Mouse (Mus musculus) megakaryocyte-erythroid progenitor cell, adult 5-6 weeks (primary cell): ENCODE measurements around the gene Rhbdd3. TPM values are rescaled to one million over a fixed set of nuclear protein-coding genes. Genes with fewer than 3 reads are reported as not detected.

Experiments used
- ATAC-seq: replicated peaks from 2 replicates; pipeline ENCODE4 v1.8.0; 2016; ENCODE audit warnings: mild to moderate bottlenecking, inconsistent platforms; ENCODE audit not compliant: severe bottlenecking, poor library complexity, low FRiP score, low TSS enrichment
- total RNA-seq, 2 experiments: library from RNA; stranded (forward) in 1 of 2; stranded (reverse) in 1 of 2; fragments of 200-1000, 215-1000 nt in 1 of 2; fragments of >200 nt in 1 of 2; fragmentation: Nextera tagmentation in 1 of 2; gene quantifications; 2 replicates each; pipeline ENCODE4 v1.2.3; 2014 to 2017

The Rhbdd3 gene
- total RNA-seq (2014; fragmentation: Nextera tagmentation) (12.7 and 33.4 TPM in 2 replicates), total RNA-seq (2017) (22.3 and 25.9 TPM in 2 replicates)

DNA sequence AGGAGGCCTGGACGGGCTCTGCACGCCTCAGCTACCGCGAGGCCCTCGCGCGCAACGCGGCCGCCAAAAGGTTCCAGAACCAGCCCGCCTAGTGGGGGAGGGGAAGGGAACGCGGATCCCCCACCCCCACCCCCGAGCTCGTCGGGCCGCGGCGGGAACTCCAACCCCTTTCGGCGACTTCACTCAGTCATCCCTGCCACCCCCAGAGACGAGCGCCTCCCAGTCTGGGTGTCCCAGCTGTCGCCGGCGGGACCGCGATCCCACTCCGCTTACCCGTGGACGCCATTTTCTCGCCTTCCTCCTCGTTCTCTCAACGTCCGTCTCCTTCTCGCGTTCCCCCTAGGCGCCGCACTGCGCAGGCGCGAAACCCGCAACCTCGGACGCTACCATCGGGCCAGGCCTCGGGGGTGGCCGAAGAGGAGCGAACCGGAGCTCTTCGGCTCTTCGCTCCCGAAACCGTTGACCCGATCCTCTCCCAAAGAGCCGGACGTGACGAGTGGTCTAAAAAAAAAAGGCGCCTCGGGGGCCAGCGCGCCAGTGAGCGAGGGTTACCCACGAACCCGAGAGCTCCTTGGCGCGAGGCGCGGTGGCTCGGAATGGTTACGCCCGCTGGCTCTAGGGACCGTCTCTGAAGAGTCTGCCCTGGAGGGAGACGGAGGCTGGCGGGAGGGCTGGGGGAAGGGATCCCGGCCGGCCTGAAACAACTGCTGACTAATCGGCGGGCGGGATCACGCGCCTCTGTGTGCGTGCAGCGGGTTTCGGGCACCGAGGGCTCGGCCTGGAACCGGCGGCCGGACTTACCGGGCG is at the start of gene Rhbdd3, which contains the start of gene Ewsr1:
Gene Rhbdd3, plus strand, starts transcription at position 191 of the 807 bp plus-strand sequence.
Gene Ewsr1, minus strand, starts transcription at position 531 of the 807 bp plus-strand sequence.
- ATAC-seq = peak; percentile 69

DNA sequence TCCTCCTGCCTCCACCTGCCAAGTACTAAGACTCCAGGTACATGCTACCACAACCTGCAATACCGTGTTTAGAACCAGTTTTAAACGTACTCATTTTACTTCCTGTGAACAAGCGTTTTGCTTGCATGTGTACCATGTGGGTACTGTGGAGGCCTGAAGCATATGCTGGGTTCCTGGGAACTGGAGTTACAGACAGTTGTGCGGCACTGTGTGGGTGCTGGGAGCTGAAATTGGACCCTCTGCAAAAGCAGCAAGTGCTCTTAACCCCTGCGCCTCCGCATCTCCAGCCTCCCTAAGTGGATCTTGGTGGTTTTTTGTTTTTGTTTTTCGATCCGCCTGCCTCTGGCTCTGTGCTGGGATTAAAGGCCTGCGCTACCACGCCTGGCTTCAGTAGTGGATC is 47.1 kb upstream of the Rhbdd3 start:
- no peak for ATAC-seq

DNA sequence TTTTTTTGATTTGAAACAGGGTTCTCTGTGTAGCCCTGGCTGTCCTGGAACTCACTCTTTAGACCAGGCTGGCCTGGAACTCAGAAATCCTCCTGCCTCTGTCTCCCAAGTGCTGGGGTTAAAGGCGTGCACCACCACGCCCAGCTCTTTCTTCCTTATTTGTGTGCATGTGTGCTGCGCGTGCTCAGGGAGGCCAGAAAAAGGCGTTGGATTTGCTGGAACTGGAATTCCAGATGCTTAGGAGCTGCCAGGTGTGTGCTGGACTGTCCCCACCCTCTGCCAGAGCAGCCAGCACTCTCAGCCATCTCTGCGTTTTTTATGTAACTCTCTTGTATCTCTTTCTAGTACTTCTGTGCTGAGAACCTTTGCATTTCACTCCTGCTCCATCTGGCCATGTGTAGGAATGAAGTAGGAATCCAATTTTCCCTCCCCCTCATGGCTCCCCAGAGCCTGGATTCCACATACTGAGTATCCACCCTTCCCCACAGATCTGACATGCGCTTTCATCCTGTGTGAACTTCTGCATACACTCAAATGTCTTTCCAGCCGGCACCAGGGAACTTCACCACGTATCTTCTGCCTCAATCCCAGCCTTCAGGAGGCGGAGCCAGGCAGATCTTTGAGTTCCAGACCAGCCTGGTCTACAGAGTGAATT is 46.4 kb upstream of the Rhbdd3 start:
- no peak for ATAC-seq

DNA sequence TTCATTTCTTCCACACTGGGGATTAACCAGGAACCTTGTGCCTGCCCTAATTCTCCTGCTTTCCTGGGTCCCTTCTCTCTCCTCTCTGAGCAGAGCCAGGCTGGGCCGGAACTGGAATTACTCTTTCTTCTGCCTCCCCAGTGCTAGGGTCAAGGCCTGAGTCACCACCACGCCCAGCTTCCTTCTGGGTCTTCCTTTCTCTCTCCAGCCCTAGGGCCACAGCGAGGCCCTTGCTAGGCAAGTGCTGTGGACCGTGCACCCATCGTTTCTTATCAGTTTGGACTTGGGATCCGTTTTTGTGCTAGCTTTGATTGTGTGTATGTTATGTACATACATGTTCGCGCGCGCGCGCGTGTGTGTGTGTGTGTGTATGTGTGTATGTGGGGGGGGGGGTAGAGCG is 44.6 kb upstream of the Rhbdd3 start:
- ATAC-seq = no peak

DNA sequence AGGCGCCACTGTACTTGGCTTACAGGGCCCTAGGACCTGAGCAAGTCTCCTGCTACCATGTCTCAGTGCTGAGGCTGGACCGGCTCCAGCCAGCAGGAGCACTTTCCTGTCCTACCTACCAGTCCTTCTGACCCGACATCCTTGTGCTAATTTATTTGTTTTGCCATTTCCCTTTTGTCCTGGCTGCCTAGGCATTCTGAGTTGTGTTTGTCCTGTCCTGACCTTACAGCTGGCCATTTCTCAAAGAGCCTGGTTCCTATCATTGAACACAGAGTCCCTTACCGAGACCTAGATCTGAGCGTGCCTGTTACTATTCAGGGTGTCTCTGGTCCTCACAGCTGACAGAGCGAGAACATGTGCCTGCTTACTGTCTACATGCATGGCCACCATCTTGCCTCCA is 43.9 kb upstream of the Rhbdd3 start:
- ATAC-seq = no peak

GRCm38 (mm10) chr11:5055945-5056938 is 42.5 kb upstream of the Rhbdd3 start:
- no peak for ATAC-seq

DNA sequence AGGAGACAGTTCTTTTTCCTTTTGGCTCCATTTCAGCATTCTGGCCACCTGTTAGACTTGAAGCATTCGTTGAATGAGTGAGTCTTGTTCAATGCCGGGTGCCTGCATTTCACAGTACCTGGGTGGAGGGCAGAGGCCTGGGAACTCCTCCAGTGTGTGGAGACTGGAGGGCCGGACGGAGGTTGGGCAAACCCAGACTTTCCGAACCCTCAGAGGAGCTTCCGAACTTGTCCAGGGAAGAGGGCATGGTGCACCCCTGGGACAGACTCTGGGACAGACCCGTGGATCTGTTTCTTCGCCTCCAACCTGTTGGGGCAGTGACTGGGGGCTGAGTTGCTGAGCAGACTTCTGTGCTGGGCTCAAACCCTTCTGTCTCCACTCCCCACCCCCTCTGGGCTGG is 41.7 kb upstream of the Rhbdd3 start:
- no peak for ATAC-seq

DNA sequence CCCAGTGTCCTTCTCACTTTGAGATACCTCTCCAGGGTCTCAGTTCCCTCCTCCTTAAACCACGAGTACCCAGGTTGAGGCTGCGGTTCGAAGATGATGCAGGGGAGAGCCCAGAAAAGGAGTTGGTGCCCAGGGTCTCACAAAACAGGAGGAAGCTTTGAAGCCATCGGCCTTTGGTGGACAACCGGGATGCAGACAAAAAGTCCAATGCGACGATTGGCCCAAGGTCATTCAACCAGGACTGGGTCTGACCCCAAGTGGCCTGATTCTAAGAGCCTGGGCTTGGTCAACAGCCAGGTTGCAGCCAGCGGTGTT is 41.2 kb upstream of the Rhbdd3 start:
- no peak for ATAC-seq

GRCm38 (mm10) chr11:5057856-5058641 is 40.7 kb upstream of the Rhbdd3 start, which contains the start of gene Rasl10a:
Rasl10a (plus strand) TSS chr11:5058128.
- ATAC-seq = no peak

DNA sequence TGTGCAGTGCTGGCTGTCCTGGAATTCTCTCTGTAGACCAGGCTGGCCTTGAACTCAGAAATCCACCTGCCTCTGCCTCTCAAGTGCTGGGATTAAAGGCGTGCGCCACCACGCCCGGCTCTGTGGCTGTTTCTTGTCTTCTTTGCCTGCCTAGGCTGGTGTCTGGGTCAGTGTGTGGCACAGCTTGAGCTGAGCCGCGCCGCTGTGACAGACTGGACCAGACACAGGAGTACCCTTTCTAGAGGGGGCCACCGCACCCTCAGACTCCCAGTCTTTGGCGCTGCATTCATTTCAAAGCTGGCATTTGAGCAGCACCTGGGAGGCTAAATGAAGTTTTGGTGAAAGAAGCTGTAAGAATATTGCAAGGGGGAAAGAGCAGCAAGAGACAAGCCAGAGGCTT is 39.9 kb upstream of the Rhbdd3 start:
- no peak for ATAC-seq

DNA sequence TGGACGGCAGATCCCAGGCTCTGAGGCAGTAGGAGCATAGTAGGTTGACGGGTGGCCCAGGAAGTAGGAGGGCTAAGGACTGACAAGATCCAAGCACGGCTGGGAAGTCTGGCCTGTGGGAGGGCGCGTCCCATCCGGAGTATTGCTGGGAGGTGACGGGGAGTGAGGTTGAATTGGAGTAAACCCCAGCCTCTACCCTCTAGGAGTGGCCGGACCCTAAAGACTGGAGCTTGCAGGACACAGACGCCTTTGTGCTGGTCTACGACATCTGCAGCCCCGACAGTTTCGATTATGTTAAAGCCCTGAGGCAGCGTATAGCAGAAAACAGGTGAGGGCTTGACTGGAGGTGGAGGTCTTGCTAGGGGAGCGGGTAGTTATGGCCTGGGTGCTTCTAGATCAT is 39.5 kb upstream of the Rhbdd3 start:
- ATAC-seq = no peak

DNA sequence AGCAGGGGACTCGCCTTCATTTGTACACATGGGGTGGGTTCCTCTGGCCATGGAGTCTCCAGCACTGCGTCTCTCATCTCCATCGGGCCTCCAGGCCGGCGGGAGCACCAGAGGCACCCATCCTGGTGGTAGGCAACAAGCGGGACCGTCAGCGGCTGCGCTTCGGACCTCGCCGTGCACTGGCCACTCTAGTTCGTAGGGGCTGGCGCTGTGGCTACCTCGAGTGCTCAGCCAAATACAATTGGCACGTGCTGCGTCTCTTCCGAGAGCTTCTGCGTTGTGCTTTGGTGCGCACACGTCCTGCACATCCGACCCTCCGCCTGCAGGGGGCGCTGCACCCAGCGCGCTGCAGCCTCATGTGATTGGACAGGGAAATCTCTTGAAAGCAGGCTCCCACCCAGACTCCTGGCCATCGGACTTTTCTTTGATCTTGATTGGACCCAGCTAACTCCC is 39.0 kb upstream of the Rhbdd3 start:
- peak; percentile 23; the same call in 1 of the 2 replicates for ATAC-seq

DNA sequence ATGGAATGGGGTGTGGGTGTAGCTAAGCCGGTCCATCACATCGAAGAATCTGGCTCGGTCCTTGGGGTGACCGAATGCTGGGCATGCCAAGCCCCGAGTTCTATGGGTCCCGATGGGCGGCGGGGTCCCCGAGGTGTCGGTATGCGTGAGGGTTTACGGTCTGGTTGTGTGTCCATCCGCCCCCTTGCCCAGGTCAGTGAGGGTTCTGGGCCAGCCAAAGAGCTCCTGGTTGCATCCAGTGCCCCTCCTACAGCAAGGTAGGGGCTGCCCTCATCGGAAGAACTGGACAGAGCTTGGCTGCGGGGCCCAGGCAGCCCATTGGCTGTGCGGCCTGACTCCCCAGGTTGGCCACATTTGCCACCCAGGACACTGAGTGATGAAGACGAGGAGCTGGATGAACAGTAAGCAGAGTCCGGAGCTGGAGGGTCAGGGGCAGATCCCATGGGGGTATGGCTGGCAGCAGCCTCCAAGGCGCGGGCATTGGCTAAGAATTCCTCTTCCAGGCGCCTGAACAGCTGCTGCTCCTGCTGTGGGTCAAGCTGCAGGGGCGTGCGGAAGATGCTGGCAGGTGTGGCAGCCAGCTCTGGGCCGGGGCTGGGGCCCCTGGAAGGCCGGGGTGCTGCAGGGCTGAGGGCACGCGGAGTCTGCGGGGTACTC is 37.8 kb upstream of the Rhbdd3 start:
- no peak for ATAC-seq

DNA sequence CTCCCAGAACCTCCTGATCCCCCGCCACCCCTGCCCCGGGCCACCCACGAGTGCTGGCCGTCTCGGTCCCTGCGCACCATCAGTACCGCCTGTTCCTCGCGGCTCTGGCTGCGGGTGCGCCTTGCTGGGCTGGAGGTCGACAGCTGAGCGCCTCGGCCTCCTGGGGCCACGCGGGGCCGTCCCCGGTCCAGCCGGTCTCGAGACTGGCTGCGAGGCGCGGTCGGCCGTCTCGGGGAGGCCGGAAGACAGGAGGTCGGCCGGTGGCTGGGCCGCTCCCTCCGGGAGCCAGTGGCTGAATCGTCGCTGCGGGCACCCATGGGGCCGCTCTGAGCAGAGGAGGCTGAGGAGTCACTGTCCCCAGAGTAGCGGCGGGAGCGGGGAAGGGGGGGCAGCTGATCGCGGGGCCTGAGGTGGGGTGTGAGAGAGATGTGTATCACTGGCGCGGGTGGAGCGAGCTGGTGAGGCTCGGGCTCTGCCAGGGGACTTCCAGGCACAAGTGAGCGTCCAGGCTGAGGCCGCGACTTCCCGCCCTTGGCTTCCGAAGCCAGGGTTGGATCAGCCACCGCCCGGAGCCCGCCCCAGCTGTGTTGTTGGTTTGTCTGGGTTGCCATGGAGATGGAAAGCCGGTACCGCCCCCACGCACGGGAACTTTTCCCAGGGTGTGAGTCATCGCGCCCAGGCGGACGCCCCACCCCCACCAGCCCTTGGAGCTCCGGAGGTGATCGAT is 37.1 kb upstream of the Rhbdd3 start:
- 0 out of 2 replicates have a peak, but pooled peaks have one; percentile 19 for ATAC-seq

GRCm38 (mm10) chr11:5062326-5062725 is 36.4 kb upstream of the Rhbdd3 start:
- ATAC-seq = no peak

- ATAC-seq = no peak
These were observed 35.7 kb upstream of the Rhbdd3 start for GRCm38 (mm10) chr11:5062860-5063505.

GRCm38 (mm10) chr11:5063561-5064281 is 35.0 kb upstream of the Rhbdd3 start:
- ATAC-seq = no peak
